Mouse (Mus musculus): ENCODE measurements around the gene Tvp23b.
A peak's percentile ranks its signal among the peaks of the same experiment; 100 is the strongest.

Tvp23b gene

GRCm38 (mm10) chr11:62879220-62880048 lies at the start of gene Tvp23b:
TSS of gene Tvp23b (plus strand) at chr11:62879455.
- peak; percentile 97 for DNase-seq (ENCODE audit: low read depth, low spot score)

GRCm38 (mm10) chr11:62830387-62830786 lies 48.9 kb upstream of the Tvp23b start:
- DNase-seq (ENCODE audit: low read depth, low spot score) = no peak

- peak; percentile 66 for DNase-seq (ENCODE audit: low read depth, low spot score)
These were observed 47.3 kb upstream of the Tvp23b start for GRCm38 (mm10) chr11:62831906-62832305.

GRCm38 (mm10) chr11:62844562-62844961 lies 34.7 kb upstream of the Tvp23b start:
- no peak for DNase-seq (ENCODE audit: low read depth, low spot score)

GRCm38 (mm10) chr11:62845730-62846129 lies 33.5 kb upstream of the Tvp23b start:
- DNase-seq (ENCODE audit: low read depth, low spot score) = no peak

- DNase-seq (ENCODE audit: low read depth, low spot score) = peak; percentile 22
These were observed 32.1 kb upstream of the Tvp23b start, which contains the start of gene Fbxw10 for GRCm38 (mm10) chr11:62846961-62847654. TSS of gene Fbxw10 (plus strand) at chr11:62847069.

GRCm38 (mm10) chr11:62847655-62848191 lies 31.5 kb upstream of the Tvp23b start:
- DNase-seq (ENCODE audit: low read depth, low spot score) = no peak

GRCm38 (mm10) chr11:62848301-62848700 lies 31.0 kb upstream of the Tvp23b start:
- DNase-seq (ENCODE audit: low read depth, low spot score) = no peak

GRCm38 (mm10) chr11:62851199-62851598 lies 28.1 kb upstream of the Tvp23b start:
- DNase-seq (ENCODE audit: low read depth, low spot score) = peak; percentile 66

GRCm38 (mm10) chr11:62853334-62853733 lies 25.9 kb upstream of the Tvp23b start:
- no peak for DNase-seq (ENCODE audit: low read depth, low spot score)

GRCm38 (mm10) chr11:62865562-62865961 lies 13.7 kb upstream of the Tvp23b start:
- DNase-seq (ENCODE audit: low read depth, low spot score) = no peak

- DNase-seq (ENCODE audit: low read depth, low spot score) = no peak
These were observed 12.6 kb upstream of the Tvp23b start for GRCm38 (mm10) chr11:62866685-62867084.

- no peak for DNase-seq (ENCODE audit: low read depth, low spot score)
These were observed 10.1 kb upstream of the Tvp23b start for GRCm38 (mm10) chr11:62869201-62869600.

- no peak for DNase-seq (ENCODE audit: low read depth, low spot score)
These were observed 9.4 kb upstream of the Tvp23b start for GRCm38 (mm10) chr11:62869715-62870371.

- no peak for DNase-seq (ENCODE audit: low read depth, low spot score)
These were observed 5.8 kb upstream of the Tvp23b start for GRCm38 (mm10) chr11:62873479-62873878.

- peak; percentile 45 for DNase-seq (ENCODE audit: low read depth, low spot score)
These were observed 3.6 kb upstream of the Tvp23b start for GRCm38 (mm10) chr11:62875696-62876095.

GRCm38 (mm10) chr11:62876445-62876844 lies 2.8 kb upstream of the Tvp23b start:
- no peak for DNase-seq (ENCODE audit: low read depth, low spot score)

- DNase-seq (ENCODE audit: low read depth, low spot score) = no peak
These were observed 1.9 kb upstream of the Tvp23b start for GRCm38 (mm10) chr11:62877391-62877790.

- no peak for DNase-seq (ENCODE audit: low read depth, low spot score)
These were observed 527 bp upstream of the Tvp23b start for GRCm38 (mm10) chr11:62878728-62879127.

- DNase-seq (ENCODE audit: low read depth, low spot score) = no peak
These were observed 4.2 kb downstream of the Tvp23b start for GRCm38 (mm10) chr11:62883407-62883806.

- no peak for DNase-seq (ENCODE audit: low read depth, low spot score)
These were observed 6.1 kb downstream of the Tvp23b start for GRCm38 (mm10) chr11:62885323-62885722.

- no peak for DNase-seq (ENCODE audit: low read depth, low spot score)
These were observed 11.5 kb downstream of the Tvp23b start for GRCm38 (mm10) chr11:62890796-62891195.

Data from 3T3-L1 (cell line).